Mouse (Mus musculus) embryonic fibroblast, embryonic 13.5 days (primary cell): ENCODE measurements at regions not wholly inside any gene's neighbourhood (a gene's known extent, or its start where the extent isn't known, plus 50 kb on each side); places are given as distances from the start of the nearest gene placed in this dataset.

ENCODE experiments used
- H3K27ac ChIP-seq: 2 replicates; pipeline ENCODE4 v1.5.1; 2012; ENCODE audit warnings: low read length, control low read depth, inconsistent platforms; ENCODE audit not compliant: insufficient read depth
- H3K4me1 ChIP-seq: 2 replicates; pipeline ENCODE4 v1.6.1; 2011; ENCODE audit warnings: low read length; ENCODE audit not compliant: control insufficient read depth, insufficient read depth
- H3K4me3 ChIP-seq: 2 replicates; pipeline ENCODE4 v1.5.1; 2011; ENCODE audit warnings: mild to moderate bottlenecking, control low read depth, low read length; ENCODE audit not compliant: insufficient read depth
- CTCF ChIP-seq: IDR thresholded peaks from 2 replicates; pipeline ENCODE4 v1.5.1; 2011; ENCODE audit warnings: mild to moderate bottlenecking, control low read depth, low read length, moderate library complexity, borderline replicate concordance; ENCODE audit not compliant: insufficient read depth
- POLR2A ChIP-seq: IDR thresholded peaks from 2 replicates; pipeline ENCODE4 v1.6.1; 2011; ENCODE audit warnings: low read depth, mild to moderate bottlenecking, control low read depth, low read length, moderate library complexity

DNA sequence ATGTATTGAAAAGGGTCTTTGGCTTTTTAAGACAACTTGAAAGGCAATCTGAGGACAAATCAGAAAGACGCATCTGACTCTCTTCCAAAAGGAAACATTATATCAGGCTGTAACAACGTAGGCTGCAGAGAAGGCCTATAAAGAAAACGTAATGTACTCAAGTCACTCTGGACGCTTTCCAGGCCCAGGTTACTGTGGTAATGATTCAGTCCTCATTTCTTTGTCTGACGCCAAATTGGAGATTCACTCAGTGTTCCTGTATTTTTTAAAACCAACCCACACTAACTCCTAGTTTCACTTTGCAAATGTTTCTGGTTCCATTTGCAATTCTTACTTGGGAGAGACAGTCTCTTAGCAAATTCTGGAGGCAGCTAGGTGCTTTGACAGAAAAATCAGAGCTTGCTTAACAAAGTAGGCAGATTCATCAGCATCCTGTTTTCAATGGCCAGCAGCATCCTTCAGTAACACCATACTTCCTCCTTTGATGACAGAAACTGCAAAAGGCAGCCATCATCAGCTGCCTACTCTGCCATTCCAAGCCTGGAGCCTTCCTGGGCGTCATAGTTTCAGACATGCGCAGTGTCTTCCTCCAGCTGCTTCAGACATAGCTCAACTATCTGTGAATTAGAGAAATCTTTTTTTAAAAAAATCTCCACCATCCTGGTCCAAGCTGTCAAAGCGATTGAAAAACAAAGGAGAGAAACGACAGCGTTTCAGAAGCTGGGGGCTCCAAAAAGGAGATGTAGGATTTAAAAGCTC lies 111.3 kb upstream of the Plcz1 start:
- TF ChIP-seq CTCF (no peak), POLR2A (no peak)
- Histone ChIP-seq H3K27ac (peak overlapping the region; percentile 28), H3K4me3 (no peak overlapping the region), H3K4me1 (peaks cover 9% of the 10 kb centered on the region)

DNA sequence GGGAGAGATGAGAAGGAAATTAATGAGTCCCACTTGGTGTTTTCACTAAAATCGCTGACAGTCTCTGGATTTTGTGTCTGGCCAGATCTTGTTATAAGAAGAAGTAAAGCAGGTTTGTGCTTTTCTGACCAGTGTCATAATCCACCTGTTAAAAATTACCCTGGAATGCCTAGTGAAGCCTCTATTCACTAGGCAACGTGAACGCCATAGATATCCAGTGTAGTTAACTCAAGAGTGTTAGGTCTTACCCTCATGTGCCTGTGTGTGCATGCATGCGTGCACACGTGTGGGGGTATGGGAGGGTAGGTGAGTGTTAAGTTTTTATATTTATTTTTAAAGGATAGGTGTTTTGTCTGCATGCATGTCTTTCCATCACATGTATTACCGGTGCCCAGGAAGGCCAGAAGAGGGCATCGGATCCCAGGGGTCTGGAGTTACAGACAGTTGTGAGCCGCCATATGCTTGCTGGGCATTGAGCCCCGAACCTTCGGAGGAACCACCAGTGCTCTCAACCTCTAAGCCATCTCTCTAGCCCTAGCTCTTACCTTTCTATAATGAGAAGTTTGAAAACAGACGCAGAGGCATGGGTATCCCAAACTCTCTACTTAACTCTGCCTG lies 107.5 kb upstream of the Plcz1 start:
- Histone ChIP-seq H3K4me3 (no peak overlapping the region), H3K4me1 (peaks cover 12% of the 10 kb centered on the region), H3K27ac (no peak overlapping the region)
- TF ChIP-seq CTCF, result no peak
- TF ChIP-seq POLR2A, result no peak

- Histone ChIP-seq H3K4me3 (no peak overlapping the region), H3K4me1 (peaks cover 12% of the 10 kb centered on the region), H3K27ac (no peak overlapping the region)
- TF ChIP-seq POLR2A (no peak), CTCF (no peak)
Observed at GRCm38 (mm10) chr6:140148138-140148537, 106.9 kb upstream of the Plcz1 start.

DNA sequence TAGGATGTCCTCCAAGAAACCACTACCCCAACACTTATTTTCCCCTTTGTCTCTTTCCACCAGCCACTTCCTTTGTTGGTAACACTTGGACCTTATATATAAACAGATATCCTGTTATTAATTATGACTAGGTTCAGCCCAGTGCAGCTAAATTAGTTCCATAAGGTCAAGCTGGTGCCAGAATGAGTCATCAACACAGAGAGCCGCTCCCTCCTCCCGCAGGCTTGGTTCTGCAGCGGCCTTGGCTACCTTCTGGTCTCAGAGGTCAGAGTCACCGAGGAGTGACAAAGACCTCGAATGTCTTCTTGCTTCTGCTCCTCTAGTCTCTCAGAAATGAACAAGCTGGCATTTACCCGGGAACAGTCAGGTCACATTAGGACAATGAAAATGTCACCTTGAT lies 106.5 kb upstream of the Plcz1 start:
- no peak overlapping the region for H3K27ac ChIP-seq
- peaks cover 10% of the 10 kb centered on the region for H3K4me1 ChIP-seq
- TF ChIP-seq CTCF (no peak), POLR2A (no peak)
- H3K4me3 ChIP-seq, result no peak overlapping the region

DNA sequence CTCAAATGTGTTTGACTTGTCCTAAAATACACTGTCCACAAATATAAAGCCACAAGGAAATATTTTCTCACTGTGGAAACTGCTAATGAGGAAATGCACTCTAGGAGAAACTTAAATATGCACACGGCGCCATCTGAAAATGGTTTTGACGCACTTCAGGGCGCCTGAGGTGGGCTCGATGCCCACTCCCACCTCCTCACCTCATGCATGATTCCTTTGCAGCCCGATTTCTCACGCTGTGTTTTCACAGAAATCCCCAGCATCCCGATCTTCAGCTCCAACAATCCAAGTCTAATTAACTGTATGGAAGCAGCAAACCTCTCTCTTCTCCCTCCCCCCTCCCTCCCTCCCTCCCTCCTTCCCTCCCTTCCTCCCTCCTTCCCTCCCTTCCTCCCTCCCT lies 92.5 kb upstream of the Plcz1 start:
- Histone ChIP-seq H3K4me3 (no peak overlapping the region), H3K4me1 (no peaks in the 10 kb centered on the region), H3K27ac (no peak overlapping the region)
- TF ChIP-seq CTCF, result no peak

DNA sequence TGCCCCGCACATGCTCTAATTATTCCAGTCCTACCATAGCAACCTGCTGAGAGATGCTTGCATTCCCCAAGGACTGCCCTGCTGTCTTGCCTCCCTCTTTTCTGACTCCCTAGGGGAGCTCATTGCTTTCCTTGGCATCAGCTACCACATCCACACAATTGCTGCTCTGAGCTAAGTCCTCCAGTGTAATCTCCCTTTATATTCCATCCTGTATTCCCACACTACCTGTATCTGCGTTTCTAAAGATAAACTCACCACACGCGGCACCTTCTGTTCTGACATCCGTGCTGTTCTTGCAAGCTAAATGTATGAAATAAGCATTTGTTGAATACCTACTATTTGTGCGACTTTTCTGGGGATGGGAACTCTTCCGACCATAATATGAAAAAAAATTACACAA lies 85.4 kb upstream of the Plcz1 start:
- Histone ChIP-seq H3K4me1 (no peaks in the 10 kb centered on the region), H3K27ac (no peak overlapping the region), H3K4me3 (no peak overlapping the region)
- TF ChIP-seq CTCF (no peak), POLR2A (no peak)

GRCm38 (mm10) chr6:140114024-140114423 lies 72.8 kb upstream of the Plcz1 start:
- Histone ChIP-seq H3K4me3 (no peak overlapping the region), H3K4me1 (no peaks in the 10 kb centered on the region), H3K27ac (no peak overlapping the region)
- TF ChIP-seq CTCF (no peak), POLR2A (no peak)

DNA sequence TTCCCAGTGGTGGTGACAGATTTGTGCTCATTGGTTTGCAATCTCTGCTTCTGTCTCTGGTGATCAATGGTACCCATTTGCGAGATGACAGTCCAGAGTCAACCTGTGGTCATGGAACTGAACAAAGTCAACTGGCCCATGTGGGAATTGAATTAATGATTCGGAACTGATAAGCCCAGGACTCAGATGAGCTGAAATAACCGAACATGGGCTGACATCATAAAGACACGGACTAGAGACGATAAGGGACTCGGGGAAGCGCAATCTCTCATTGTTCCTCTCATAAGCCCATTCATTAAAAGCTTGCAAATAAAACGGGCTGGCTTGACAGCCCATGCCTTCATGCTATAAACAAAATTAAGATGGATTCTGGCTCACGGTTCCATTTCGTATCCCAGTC lies 70.8 kb upstream of the Plcz1 start:
- H3K4me1 ChIP-seq, result no peaks in the 10 kb centered on the region
- no peak overlapping the region for H3K27ac ChIP-seq
- TF ChIP-seq POLR2A (no peak), CTCF (no peak)
- no peak overlapping the region for H3K4me3 ChIP-seq

DNA sequence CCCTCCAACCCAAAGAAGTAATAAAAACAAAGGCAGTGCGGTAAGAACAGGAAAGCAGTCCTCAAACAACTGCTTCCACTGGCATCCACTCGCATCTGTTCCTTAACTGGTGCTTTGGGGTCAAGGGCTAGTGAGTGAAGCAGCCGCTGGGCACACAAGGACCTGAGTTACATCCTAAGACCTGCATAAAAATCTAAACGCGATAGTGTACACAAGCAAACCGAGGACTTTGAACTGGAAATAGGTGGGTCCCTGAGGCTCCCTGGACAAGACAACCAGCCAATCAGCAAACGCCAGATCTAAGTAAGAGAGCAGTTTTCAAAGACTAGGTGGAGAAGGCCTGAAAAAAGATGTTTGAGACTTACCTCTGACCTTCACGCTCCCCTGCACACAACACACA lies 66.8 kb upstream of the Plcz1 start:
- no peak for TF ChIP-seq POLR2A
- TF ChIP-seq CTCF, result no peak
- Histone ChIP-seq H3K4me1 (no peaks in the 10 kb centered on the region), H3K27ac (no peak overlapping the region), H3K4me3 (no peak overlapping the region)

DNA sequence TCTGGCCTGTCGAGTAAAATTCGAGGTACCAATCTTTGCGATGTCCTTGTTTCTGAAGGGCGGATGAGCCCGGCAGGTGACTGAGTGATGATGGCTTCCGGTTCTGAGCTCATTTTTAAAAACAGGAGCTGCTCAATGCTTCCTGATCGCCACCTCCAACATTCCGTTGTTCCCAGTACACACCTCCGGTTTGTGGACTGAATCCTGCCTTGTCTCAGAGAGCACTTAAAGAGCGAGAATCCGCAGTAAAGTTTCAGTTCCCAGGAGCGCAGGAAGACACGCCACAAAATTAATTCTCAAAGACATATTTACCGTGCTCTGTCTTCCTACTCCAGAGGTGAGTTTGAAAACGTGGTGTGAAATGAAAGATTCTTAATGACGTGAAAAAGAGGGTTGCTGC lies 66.4 kb upstream of the Plcz1 start:
- TF ChIP-seq CTCF (no peak), POLR2A (no peak)
- Histone ChIP-seq H3K4me1 (no peaks in the 10 kb centered on the region), H3K4me3 (no peak overlapping the region), H3K27ac (no peak overlapping the region)
